Mouse (Mus musculus): ENCODE data around the gene Pls1.

Pls1 gene

GRCm38 (mm10) chr9:95844825-95845460 lies at the start of gene Pls1:
Pls1 (minus strand) TSS chr9:95845311.
- peak; percentile 96 for DNase-seq

- no peak for DNase-seq
These were observed 37.6 kb upstream of the Pls1 start for GRCm38 (mm10) chr9:95882751-95883150.

- no peak for DNase-seq
These were observed 33.1 kb upstream of the Pls1 start for GRCm38 (mm10) chr9:95878246-95878645.

GRCm38 (mm10) chr9:95858027-95858570 lies 13.0 kb upstream of the Pls1 start:
- DNase-seq = no peak

GRCm38 (mm10) chr9:95857414-95858026 lies 12.4 kb upstream of the Pls1 start, which contains the start of gene Atr:
Atr (plus strand) TSS chr9:95857597.
- DNase-seq = peak; percentile 94

GRCm38 (mm10) chr9:95856004-95856403 lies 10.9 kb upstream of the Pls1 start:
- no peak for DNase-seq

- DNase-seq = no peak
These were observed 9.8 kb upstream of the Pls1 start for GRCm38 (mm10) chr9:95854891-95855290.

- peak; percentile 80 for DNase-seq
These were observed 7.8 kb upstream of the Pls1 start for GRCm38 (mm10) chr9:95852896-95853295.

- no peak for DNase-seq
These were observed 6.6 kb upstream of the Pls1 start for GRCm38 (mm10) chr9:95851671-95852070.

GRCm38 (mm10) chr9:95845711-95846110 lies 600 bp upstream of the Pls1 start:
- DNase-seq = no peak

- no peak for DNase-seq
These were observed 5.7 kb downstream of the Pls1 start for GRCm38 (mm10) chr9:95839424-95839823.

GRCm38 (mm10) chr9:95835741-95836140 lies 9.4 kb downstream of the Pls1 start:
- DNase-seq = no peak

- DNase-seq = no peak
These were observed 10.3 kb downstream of the Pls1 start for GRCm38 (mm10) chr9:95834799-95835198.

GRCm38 (mm10) chr9:95832758-95833157 lies 12.4 kb downstream of the Pls1 start:
- no peak for DNase-seq

GRCm38 (mm10) chr9:95827565-95827964 lies 17.5 kb downstream of the Pls1 start:
- DNase-seq = no peak

- no peak for DNase-seq
These were observed 22.6 kb downstream of the Pls1 start for GRCm38 (mm10) chr9:95822531-95822930.

- DNase-seq = no peak
These were observed 29.4 kb downstream of the Pls1 start for GRCm38 (mm10) chr9:95815706-95816105.

- no peak for DNase-seq
These were observed 30.0 kb downstream of the Pls1 start for GRCm38 (mm10) chr9:95815015-95815673.

- DNase-seq = no peak
These were observed 31.2 kb downstream of the Pls1 start for GRCm38 (mm10) chr9:95813721-95814531.

- DNase-seq = no peak
These were observed 33.3 kb downstream of the Pls1 start for GRCm38 (mm10) chr9:95811817-95812216.

- peak; percentile 6 for DNase-seq
These were observed 35.5 kb downstream of the Pls1 start for GRCm38 (mm10) chr9:95809596-95809995.

- DNase-seq = peak; percentile 21
These were observed 39.7 kb downstream of the Pls1 start for GRCm38 (mm10) chr9:95805449-95805848.

- DNase-seq = no peak
These were observed 41.3 kb downstream of the Pls1 start for GRCm38 (mm10) chr9:95803783-95804182.

All from cerebellum, adult 9-10 months (tissue).